Mouse (Mus musculus) ES-Bruce4 (cell line): ENCODE measurements around the gene Abat. TPM values are rescaled to one million over a fixed set of nuclear protein-coding genes. Genes with fewer than 3 reads are reported as not detected.
"Not testable (repeated sequence)": the region's sequence is repeated elsewhere in the genome, so short reads cannot be mapped to it uniquely, and the experiment has no call there.

Experiments
- H3K27ac ChIP-seq: 2 replicates; pipeline ENCODE4 v1.5.1; 2012; ENCODE audit warnings: low read length, inconsistent platforms; ENCODE audit not compliant: insufficient read depth
- H3K27me3 ChIP-seq: 2 replicates; pipeline ENCODE4 v1.6.1; 2012; ENCODE audit warnings: mild to moderate bottlenecking, low read length, inconsistent platforms; ENCODE audit not compliant: control insufficient read depth, poor library complexity, insufficient read depth, severe bottlenecking
- H3K36me3 ChIP-seq: 2 replicates; pipeline ENCODE4 v1.6.1; 2012; ENCODE audit warnings: inconsistent platforms, mild to moderate bottlenecking, low read length, moderate library complexity; ENCODE audit not compliant: control insufficient read depth, poor library complexity, insufficient read depth, severe bottlenecking
- H3K4me1 ChIP-seq: one replicate; pipeline ENCODE4 v1.8.1; 2011; ENCODE audit warnings: low read length; ENCODE audit not compliant: control insufficient read depth, insufficient read depth
- H3K4me3 ChIP-seq: 2 replicates; pipeline ENCODE4 v1.5.1; 2011; ENCODE audit warnings: low read depth, mild to moderate bottlenecking, low read length
- H3K9ac ChIP-seq: 2 replicates; pipeline ENCODE4 v1.6.1; 2012; ENCODE audit warnings: low read depth, mild to moderate bottlenecking, inconsistent platforms; ENCODE audit not compliant: poor library complexity, severe bottlenecking
- H3K9me3 ChIP-seq: replicated peaks from 2 replicates; pipeline ENCODE4 v1.6.1; 2012; ENCODE audit warnings: mild to moderate bottlenecking, low read length, inconsistent platforms; ENCODE audit not compliant: control insufficient read depth, poor library complexity, insufficient read depth, severe bottlenecking
- CTCF ChIP-seq: IDR thresholded peaks from one replicate; pipeline ENCODE4 v1.8.1; 2011; ENCODE audit warnings: low read depth, low read length
- EP300 ChIP-seq: IDR thresholded peaks from 2 replicates; pipeline ENCODE4 v1.6.1; 2011; ENCODE audit warnings: low read depth, low read length; ENCODE audit not compliant: insufficient read depth
- POLR2A ChIP-seq: IDR thresholded peaks from one replicate; pipeline ENCODE4 v1.8.1; 2011; ENCODE audit warnings: low read length; ENCODE audit not compliant: insufficient read depth
- polyA plus RNA-seq: library from polyadenylated mRNA; stranded (reverse); fragments of >200 nt; gene quantifications from 2 replicates; pipeline ENCODE4 v1.2.4, GENCODE M21; 2011; ENCODE audit warnings: low read depth; ENCODE audit not compliant: missing spikeins, insufficient read depth, insufficient read length

The Abat gene
- polyA plus RNA-seq, 1 experiment = 2.8 TPM

- H3K9me3 ChIP-seq = peaks cover 72% of the 10 kb centered on the region
- H3K4me3 ChIP-seq = no peak overlapping the region
- H3K4me1 ChIP-seq = no peaks in the 10 kb centered on the region
- no peak overlapping the region for H3K9ac ChIP-seq
- H3K27ac ChIP-seq = peak overlapping the region; percentile 78
- no peaks in the 10 kb centered on the region for H3K27me3 ChIP-seq
- H3K36me3 ChIP-seq = peaks cover 33% of the 10 kb centered on the region
- TF ChIP-seq EP300 (no peak), POLR2A (no peak), CTCF (no peak)
Measured at GRCm38 (mm10) chr16:8554351-8554750, 41.1 kb downstream of the Abat start.

GRCm38 (mm10) chr16:8554751-8555150 is 41.5 kb downstream of the Abat start:
- not testable (repeated sequence) for H3K9ac ChIP-seq, H3K27me3 ChIP-seq, H3K4me3 ChIP-seq, H3K4me1 ChIP-seq
- H3K27ac ChIP-seq = peak overlapping the region; percentile 78
- peaks cover 72% of the 10 kb centered on the region for H3K9me3 ChIP-seq
- peaks cover 33% of the 10 kb centered on the region for H3K36me3 ChIP-seq

GRCm38 (mm10) chr16:8555371-8555770 is 42.1 kb downstream of the Abat start:
- peak; percentile 73 for TF ChIP-seq EP300
- peaks cover 33% of the 10 kb centered on the region for H3K36me3 ChIP-seq
- not testable (repeated sequence) for H3K27me3 ChIP-seq, H3K9ac ChIP-seq, H3K4me1 ChIP-seq, H3K4me3 ChIP-seq
- H3K27ac ChIP-seq = peak overlapping the region; percentile 97
- H3K9me3 ChIP-seq = peaks cover 76% of the 10 kb centered on the region

- H3K4me1 ChIP-seq = peaks cover 2% of the 10 kb centered on the region
- peak overlapping the region; percentile 37 for H3K27ac ChIP-seq
- TF ChIP-seq EP300 (no peak), POLR2A (no peak), CTCF (no peak)
- peaks cover 38% of the 10 kb centered on the region for H3K9me3 ChIP-seq
- H3K27me3 ChIP-seq = no peaks in the 10 kb centered on the region
- H3K36me3 ChIP-seq = peaks cover 4% of the 10 kb centered on the region; the same call in 1 of the 2 replicates
- no peak overlapping the region for H3K4me3 ChIP-seq
- no peak overlapping the region; the same call in 1 of the 2 replicates for H3K9ac ChIP-seq
Measured at GRCm38 (mm10) chr16:8560079-8560478, 46.9 kb downstream of the Abat start.

GRCm38 (mm10) chr16:8561101-8561500 is 47.9 kb downstream of the Abat start:
- not testable (repeated sequence) for H3K36me3 ChIP-seq, H3K9ac ChIP-seq, H3K27ac ChIP-seq, H3K4me1 ChIP-seq, H3K4me3 ChIP-seq, H3K27me3 ChIP-seq
- H3K9me3 ChIP-seq = peaks cover 28% of the 10 kb centered on the region

GRCm38 (mm10) chr16:8561856-8562255 is 48.6 kb downstream of the Abat start:
- Histone ChIP-seq H3K9ac (peak overlapping the region; percentile 84), H3K4me3 (peak overlapping the region; percentile 62), H3K27ac (peak overlapping the region; percentile 89), H3K9me3 (peaks cover 23% of the 10 kb centered on the region)
- H3K4me1 ChIP-seq, H3K27me3 ChIP-seq, H3K36me3 ChIP-seq: not testable (repeated sequence)

- TF ChIP-seq EP300 = peak; percentile 88
- peaks cover 16% of the 10 kb centered on the region for H3K9me3 ChIP-seq
Measured at GRCm38 (mm10) chr16:8562827-8563226, 49.6 kb downstream of the Abat start.

More at GRCm38 (mm10) chr16:8562827-8563226, 49.6 kb downstream of the Abat start:
- not testable (repeated sequence) for H3K27me3 ChIP-seq, H3K36me3 ChIP-seq, H3K4me1 ChIP-seq
- Histone ChIP-seq H3K9ac (peak overlapping the region; percentile 84), H3K4me3 (peak overlapping the region; percentile 91), H3K27ac (peak overlapping the region; percentile 89)
